9 mouse cellular contexts compared by ENCODE assay signal in the genomic region with DNA sequence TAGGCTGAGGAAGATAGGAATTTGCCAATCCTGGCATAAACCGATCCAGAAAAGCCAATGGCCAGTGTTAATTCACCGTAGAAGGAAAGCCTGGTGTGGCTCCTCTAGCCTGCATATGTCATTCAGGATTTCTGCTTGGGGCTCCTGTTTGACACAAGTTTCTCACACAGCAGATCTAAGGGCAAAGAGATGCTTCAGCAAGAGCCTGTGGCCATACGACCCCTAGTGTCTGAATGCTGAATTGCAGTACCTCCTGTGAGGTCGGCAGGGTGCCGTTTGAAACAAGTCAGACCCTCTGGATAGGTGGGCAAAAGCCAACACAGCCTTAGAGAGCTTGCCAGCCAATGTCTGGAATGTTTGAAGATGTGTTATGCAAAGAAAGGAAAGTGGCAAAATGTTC. TPM values are rescaled to one million over a fixed set of nuclear protein-coding genes. Genes with fewer than 3 reads are reported as not detected.
DNase-seq lines count a peak whose midpoint lies in the region; ATAC-seq and TF ChIP-seq lines count a peak whose summit lies in the region.
"Had no signal": no experiment of that assay in that cellular context is flagged by ENCODE, and none has a peak within 500 bp of the region (broad histone marks: within the 10 kb centered on the region; RNA-seq: fewer than 3 reads in every experiment).

No protein-coding gene starts in this region.

- peak; percentile 86 for TF ChIP-seq CTCF in kidney, postnatal 0 days (IDR thresholded peaks at IDR 0.05; ENCODE audit: low read depth)

- no peaks in the 10 kb centered on the region for H3K36me3 ChIP-seq in kidney, postnatal 0 days (ENCODE audit: insufficient read depth, low read length)
- no peaks in the 10 kb centered on the region for H3K36me3 ChIP-seq in liver, embryonic 13.5 days
- H3K36me3 ChIP-seq: liver, embryonic 15.5 days had no signal

- no peak for ATAC-seq in kidney, postnatal 0 days (replicated peaks; ENCODE audit: low FRiP score, low read depth)
- ATAC-seq in liver, embryonic 13.5 days (ENCODE audit: low read depth): no peak

- WGBS in kidney, postnatal 0 days: 21% methylated on average over 5 of the region's 5 CpGs
- WGBS in liver, embryonic 13.5 days (ENCODE audit: insufficient replicate concordance): 19% methylated on average over 5 of the region's 5 CpGs

- DNase-seq in CD4-positive helper T cell, adult 2 months (ENCODE audit: low read depth, low spot score): peak; percentile 59
- peak; percentile 86 for DNase-seq in R1 (ENCODE audit: low read depth, low spot score)
- peak; percentile 93 to 95 for DNase-seq in cerebellum, postnatal 10 days
- DNase-seq in frontal cortex, postnatal 25 days (ENCODE audit: low spot score in 2 of 2): peak; percentile 48 to 57
- peak; percentile 72 for DNase-seq in kidney, postnatal 0 days (ENCODE audit: low spot score)
- DNase-seq in liver, embryonic 13.5 days: peak; percentile 32
- DNase-seq in ovary, postnatal 14 days (ENCODE audit: low spot score): peak; percentile 61
- peak; percentile 60 for DNase-seq in thymus, postnatal 25 days

- no peak overlapping the region for H3K4me3 ChIP-seq in kidney, postnatal 0 days (replicated peaks; ENCODE audit: low read depth, low read length)
- no peak overlapping the region for H3K4me3 ChIP-seq in liver, embryonic 13.5 days (replicated peaks)
- H3K4me3 ChIP-seq: liver, embryonic 15.5 days had no signal

- H3K27ac ChIP-seq in kidney, postnatal 0 days: no peak overlapping the region
- no peak overlapping the region for H3K27ac ChIP-seq in liver, embryonic 13.5 days
- H3K27ac ChIP-seq: liver, embryonic 15.5 days had no signal

- H3K4me2 ChIP-seq in kidney, postnatal 0 days (ENCODE audit: low read length): no peak overlapping the region
- H3K4me2 ChIP-seq in liver, embryonic 13.5 days: no peak overlapping the region
- H3K4me2 ChIP-seq: liver, embryonic 15.5 days had no signal

- H3K27me3 ChIP-seq in kidney, postnatal 0 days (ENCODE audit: insufficient read depth, low read length): no peaks in the 10 kb centered on the region
- no peaks in the 10 kb centered on the region for H3K27me3 ChIP-seq in liver, embryonic 13.5 days
- H3K27me3 ChIP-seq: liver, embryonic 15.5 days had no signal

- no peaks in the 10 kb centered on the region for H3K9me3 ChIP-seq in kidney, postnatal 0 days (replicated peaks; ENCODE audit: low read length)
- H3K9me3 ChIP-seq in liver, embryonic 13.5 days (replicated peaks): no peaks in the 10 kb centered on the region
- H3K9me3 ChIP-seq: liver, embryonic 15.5 days had no signal

- no peaks in the 10 kb centered on the region for H3K4me1 ChIP-seq in kidney, postnatal 0 days (replicated peaks; ENCODE audit: insufficient read depth, low read length)
- no peaks in the 10 kb centered on the region for H3K4me1 ChIP-seq in liver, embryonic 13.5 days (replicated peaks)
- H3K4me1 ChIP-seq: liver, embryonic 15.5 days had no signal

- no peak overlapping the region for H3K9ac ChIP-seq in kidney, postnatal 0 days (ENCODE audit: low read depth, low read length)
- H3K9ac ChIP-seq in liver, embryonic 13.5 days: no peak overlapping the region
- H3K9ac ChIP-seq: liver, embryonic 15.5 days had no signal

RNA-seq across cellular contexts. Expression of a gene that starts 43.7 kb away (rescaled TPM):
- polyA plus RNA-seq in kidney, postnatal 0 days (2015; fragmentation: Nextera tagmentation; extraction: Ambion mirVana): 1,513 and 1,607 TPM in 2 replicates
- 615 and 621 TPM in 2 replicates for polyA plus RNA-seq in liver, embryonic 13.5 days (2015; fragmentation: Nextera tagmentation; extraction: Ambion mirVana)

RNA-seq across cellular contexts. Expression of a gene that starts 44.4 kb away (rescaled TPM):
- 24.6 and 26.2 TPM in 2 replicates for polyA plus RNA-seq in kidney, postnatal 0 days (2015; fragmentation: Nextera tagmentation; extraction: Ambion mirVana)
- polyA plus RNA-seq in liver, embryonic 13.5 days (2015; fragmentation: Nextera tagmentation; extraction: Ambion mirVana): 16.6 and 22.5 TPM in 2 replicates

Comparison
In these comparisons a context has a peak if more than half of its experiments do, and no peak if none do; other contexts are left out.
1. DNase-seq: peak in every context shown above with its lines; median percentile 94 in cerebellum, postnatal 10 days; 86 in R1; 72 in kidney, postnatal 0 days; 61 in ovary, postnatal 14 days; 60 in thymus, postnatal 25 days; 59 in CD4-positive helper T cell, adult 2 months; 52 in frontal cortex, postnatal 25 days; 32 in liver, embryonic 13.5 days.